Mouse (Mus musculus) ovary, postnatal 14 days (tissue): ENCODE results near the gene Pcna.

Experiments used
- DNase-seq: peaks from one replicate; pipeline ENCODE4 v3.0.0; 2022; ENCODE audit warnings: low spot score

Gene Pcna

DNA sequence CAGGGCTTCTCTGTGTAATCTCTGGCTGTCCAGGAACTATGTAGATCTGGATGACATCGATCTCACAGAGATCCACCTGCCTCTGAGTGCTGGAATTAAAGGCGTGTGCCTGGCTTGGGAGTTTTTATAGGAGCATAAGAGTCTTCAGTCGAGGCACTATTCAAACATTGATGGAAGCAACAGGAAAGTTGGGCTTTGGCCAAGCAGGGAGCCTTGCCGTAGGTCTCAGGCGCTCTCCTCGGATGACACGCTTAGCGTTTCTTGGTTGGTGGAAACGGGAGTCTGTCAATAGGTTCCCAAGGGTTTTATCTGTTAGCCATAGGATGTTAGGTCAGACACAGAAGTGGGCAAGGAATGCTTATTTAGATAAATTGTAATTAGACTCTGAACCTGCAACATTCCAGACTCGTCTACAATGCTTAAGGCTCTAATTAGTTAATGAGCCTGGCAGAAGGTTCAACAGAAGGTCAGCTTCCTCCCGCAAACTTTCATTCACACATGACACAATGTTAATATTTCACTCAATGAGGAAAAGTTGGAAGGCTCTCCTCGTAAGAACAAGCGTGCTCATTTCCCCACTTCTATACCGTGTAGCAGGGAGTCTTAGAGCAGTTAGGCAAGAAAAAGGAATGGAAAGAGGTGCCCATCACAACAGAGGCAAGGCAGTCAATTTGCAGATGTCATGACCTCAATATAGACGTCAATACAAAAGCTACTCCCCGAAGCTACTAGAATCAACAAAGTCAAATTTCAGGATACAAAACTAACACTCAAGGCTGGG is 18.9 kb downstream of the Pcna start:
- no peak for DNase-seq

GRCm38 (mm10) chr2:132232413-132232945 is 20.6 kb downstream of the Pcna start:
- DNase-seq, result no peak

DNA sequence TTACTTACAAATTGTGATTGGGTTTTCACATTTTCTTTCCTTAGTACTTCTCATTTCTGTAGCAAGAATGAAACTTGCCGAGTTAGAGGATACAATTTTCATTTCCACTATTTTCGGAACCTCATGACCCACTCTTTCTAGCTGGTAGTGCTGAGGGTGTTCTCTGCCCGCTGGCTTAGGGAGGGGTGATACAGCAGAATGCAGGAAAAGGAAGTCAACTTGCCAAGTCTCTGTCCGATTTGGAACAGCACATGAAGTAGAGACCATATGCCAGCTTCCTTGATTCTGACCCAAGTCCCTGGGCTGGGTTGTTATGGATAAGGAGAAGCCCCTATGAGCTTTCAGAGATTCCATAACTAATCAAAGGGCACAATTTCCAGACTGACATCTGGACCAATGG is 28.8 kb downstream of the Pcna start:
- DNase-seq, result no peak

DNA sequence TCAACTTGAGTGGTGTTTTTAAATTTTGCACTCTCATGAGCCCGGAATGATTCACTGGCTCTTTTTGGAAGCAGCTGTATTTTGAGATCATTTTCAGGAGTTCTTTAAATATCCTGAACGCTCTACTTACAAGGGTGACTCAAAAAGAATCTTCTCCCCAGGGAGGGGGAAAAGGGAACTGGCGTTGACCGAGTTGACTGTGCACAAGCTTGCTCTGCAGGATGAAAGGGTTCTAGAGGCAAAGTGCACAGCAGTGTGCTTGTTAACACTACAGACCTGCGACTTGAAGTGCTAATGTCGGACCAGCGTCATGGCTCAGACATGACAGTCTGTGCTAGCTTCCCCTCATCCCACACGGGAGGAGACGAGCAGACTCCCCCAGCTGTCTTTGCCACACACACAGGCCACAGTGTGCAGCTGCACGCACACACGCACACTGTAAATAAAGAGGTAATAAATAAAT is 31.5 kb downstream of the Pcna start:
- DNase-seq, result no peak

DNA sequence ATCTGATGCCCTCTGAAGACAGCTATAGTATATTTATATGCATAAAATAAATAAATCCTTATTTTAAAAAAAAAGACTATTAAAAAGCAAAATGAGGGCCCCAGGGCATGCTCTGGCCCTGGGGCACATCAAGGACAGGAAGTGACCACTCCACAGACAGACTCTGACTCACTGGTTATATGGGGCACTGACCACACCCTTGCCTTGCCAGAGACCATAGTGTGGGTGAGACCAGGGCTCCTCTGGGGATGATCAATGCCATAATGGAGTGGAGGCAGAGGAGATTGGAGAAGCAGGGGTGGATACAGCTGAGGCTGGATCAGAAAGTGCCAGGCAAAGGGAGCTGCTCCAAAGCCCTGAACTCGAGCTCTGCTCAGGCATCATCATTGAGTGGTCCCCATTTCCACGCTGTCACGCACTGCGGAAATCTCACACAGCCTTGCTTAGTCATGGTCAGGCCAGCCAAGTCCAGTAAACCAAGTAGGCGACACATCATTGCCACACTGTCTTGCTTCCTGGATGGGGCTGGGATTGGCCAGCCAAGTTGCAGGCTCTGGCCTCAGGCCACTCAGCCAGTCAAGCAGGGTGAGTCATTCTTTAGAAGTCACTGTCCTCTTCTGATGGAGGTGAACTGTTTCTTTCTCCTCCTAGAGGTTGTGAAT is 41.0 kb downstream of the Pcna start:
- no peak for DNase-seq

- DNase-seq, result no peak
These were observed 42.3 kb downstream of the Pcna start for GRCm38 (mm10) chr2:132210806-132211312.

DNA sequence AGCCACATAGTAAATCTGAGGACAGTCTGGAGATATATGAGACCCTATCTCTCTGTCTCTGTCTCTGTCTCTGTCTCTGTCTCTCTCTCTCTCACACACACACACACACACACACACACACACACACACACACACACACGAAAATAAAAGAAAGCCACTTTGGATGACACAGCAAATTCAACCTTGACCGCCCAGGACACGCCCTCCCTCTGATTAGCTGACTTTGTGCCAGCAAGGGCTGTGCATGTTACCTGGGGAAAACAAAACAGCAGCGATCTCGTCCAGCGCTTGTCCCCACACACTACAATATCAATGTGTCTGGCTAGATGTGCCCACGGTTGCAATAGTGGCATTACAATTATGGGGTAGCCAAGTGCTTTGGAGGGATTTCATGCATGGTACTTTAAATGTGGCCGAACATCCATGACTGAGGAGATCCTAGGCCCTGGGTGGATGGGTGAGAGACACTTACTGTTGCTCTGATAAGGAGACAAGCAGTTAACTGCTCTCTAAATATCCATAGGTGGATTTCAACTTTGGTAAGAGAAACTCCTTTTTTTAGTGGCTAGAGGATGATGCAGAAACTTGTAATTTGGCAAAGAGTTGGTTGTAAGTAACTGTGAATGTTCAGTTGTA is 44.8 kb downstream of the Pcna start:
- DNase-seq, result no peak

GRCm38 (mm10) chr2:132206316-132206881 is 46.7 kb downstream of the Pcna start:
- no peak for DNase-seq

DNA sequence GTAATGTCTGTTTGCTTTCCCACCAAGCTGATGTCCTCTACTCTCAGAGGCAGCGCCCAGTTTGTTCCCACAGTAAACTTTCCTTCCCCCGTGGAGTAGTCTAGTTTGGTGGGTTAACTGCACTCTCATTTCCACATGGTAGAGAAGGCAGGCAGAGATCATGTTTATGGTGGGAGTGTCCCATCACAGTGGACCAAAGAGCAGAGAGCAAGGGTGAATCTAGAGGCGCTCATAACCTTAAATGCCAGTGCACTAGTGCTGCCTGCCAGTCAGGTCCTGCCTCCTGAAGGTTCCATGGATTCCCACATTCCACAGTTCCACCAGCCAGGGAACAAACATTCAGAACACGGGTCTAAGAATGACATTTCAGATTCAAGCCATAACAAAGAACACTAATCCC is 47.6 kb downstream of the Pcna start:
- no peak for DNase-seq

DNA sequence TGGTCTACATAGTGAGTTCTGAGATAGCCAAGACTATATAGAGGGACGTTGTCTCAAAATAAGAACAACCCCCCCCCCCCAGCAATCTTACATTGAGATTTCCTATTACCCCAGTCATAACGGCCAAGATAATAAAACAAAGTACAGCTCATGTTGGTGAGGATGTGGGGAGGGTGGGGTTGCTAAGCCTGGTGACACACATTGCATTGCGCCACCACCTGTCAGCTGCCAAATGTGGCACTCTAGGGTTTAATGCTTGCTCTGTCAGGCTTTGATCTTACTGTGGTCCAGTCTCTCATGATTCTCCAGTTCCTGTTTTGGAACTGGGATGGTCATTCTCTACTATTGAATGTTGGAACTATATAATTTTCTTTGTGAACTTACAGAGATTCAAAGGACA is 49.3 kb downstream of the Pcna start:
- no peak for DNase-seq

DNA sequence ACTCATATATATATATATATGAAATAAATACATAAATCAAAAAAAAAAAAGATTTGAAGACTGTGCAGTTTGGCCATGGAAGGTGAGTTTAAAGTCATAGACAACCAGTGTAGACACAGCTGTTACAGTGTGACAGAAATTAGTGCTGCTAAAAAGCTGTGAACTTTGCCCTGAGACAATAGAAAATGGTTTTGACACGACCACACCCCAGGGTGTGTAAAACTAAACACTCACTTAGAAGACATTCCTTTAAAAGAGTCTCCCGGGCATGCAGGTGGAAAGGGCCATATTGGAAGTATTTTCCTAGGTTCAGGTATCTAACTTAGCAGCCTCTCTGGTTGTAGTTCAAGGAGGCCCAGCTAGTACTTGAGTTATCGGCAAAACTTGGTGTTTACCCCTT is 49.9 kb downstream of the Pcna start:
- no peak for DNase-seq
